Mouse (Mus musculus) forebrain, embryonic 14.5 days (tissue): ENCODE results near the gene Ssna1. TPM values are rescaled to one million over a fixed set of nuclear protein-coding genes. Genes with fewer than 3 reads are reported as not detected.

Experiments
- ATAC-seq: fragments of 200-750 bp; cut with Nextera tagmentation; 2 replicates; pipeline ENCODE4 v1.8.0; 2017; ENCODE audit warnings: mild to moderate bottlenecking, moderate library complexity
- DNase-seq: peaks from one replicate; pipeline ENCODE4 v3.0.0-alpha.2; 2015; ENCODE audit warnings: low spot score
- H3K27ac ChIP-seq: fragments of 300-500 bp; sonication (generic); 2 replicates; pipeline ENCODE4 v1.5.1; 2014; ENCODE audit warnings: low read depth, mild to moderate bottlenecking, control low read depth, low read length, moderate library complexity
- H3K27me3 ChIP-seq: fragments of 300-500 bp; sonication (generic); replicated peaks from 2 replicates; pipeline ENCODE4 v1.6.1; 2014; ENCODE audit warnings: low read length, control low read depth, mixed read lengths; ENCODE audit not compliant: control insufficient read depth, insufficient read depth
- H3K36me3 ChIP-seq: fragments of 300-500 bp; sonication (generic); 2 replicates; pipeline ENCODE4 v1.6.1; 2014; ENCODE audit warnings: low read length, control low read depth; ENCODE audit not compliant: control insufficient read depth, insufficient read depth
- H3K4me1 ChIP-seq: fragments of 300-500 bp; sonication (generic); 2 replicates; pipeline ENCODE4 v1.6.1; 2014; ENCODE audit warnings: antibody characterized with exemption, low read length, control low read depth; ENCODE audit not compliant: control insufficient read depth, insufficient read depth
- H3K4me2 ChIP-seq: fragments of 300-500 bp; sonication (generic); 2 replicates; pipeline ENCODE4 v1.6.1; 2014; ENCODE audit warnings: mild to moderate bottlenecking, control low read depth, low read length
- H3K4me3 ChIP-seq: fragments of 300-500 bp; sonication (generic); 2 replicates; pipeline ENCODE4 v1.5.1; 2014; ENCODE audit warnings: low read depth, low read length, control low read depth
- H3K9ac ChIP-seq: fragments of 300-500 bp; sonication (generic); 2 replicates; pipeline ENCODE4 v1.6.1; 2014; ENCODE audit warnings: mild to moderate bottlenecking, low read length, control low read depth, moderate library complexity
- H3K9me3 ChIP-seq: fragments of 300-500 bp; sonication (generic); replicated peaks from 2 replicates; pipeline ENCODE4 v1.6.1; 2016; ENCODE audit warnings: low read length, control low read depth, mixed read lengths; ENCODE audit not compliant: control insufficient read depth
- WGBS: fragments of 180-500 bp; shearing (Covaris S2); extraction: QIAGEN DNeasy Blood & Tissue Kit; methylation state at CpG from one replicate; pipeline ENCODE4 v1.1.7; 2014; 5-methylcytosine and 5-hydroxymethylcytosine counted together
- polyA plus RNA-seq: library from polyadenylated mRNA; unstranded; fragments of >200 nt; fragmentation: Nextera tagmentation; extraction: Ambion mirVana; gene quantifications from 2 replicates; pipeline ENCODE4 v1.2.1, GENCODE M21; 2014

The Ssna1 gene
- polyA plus RNA-seq, 1 experiment from 2014 or later: 281 TPM

DNA sequence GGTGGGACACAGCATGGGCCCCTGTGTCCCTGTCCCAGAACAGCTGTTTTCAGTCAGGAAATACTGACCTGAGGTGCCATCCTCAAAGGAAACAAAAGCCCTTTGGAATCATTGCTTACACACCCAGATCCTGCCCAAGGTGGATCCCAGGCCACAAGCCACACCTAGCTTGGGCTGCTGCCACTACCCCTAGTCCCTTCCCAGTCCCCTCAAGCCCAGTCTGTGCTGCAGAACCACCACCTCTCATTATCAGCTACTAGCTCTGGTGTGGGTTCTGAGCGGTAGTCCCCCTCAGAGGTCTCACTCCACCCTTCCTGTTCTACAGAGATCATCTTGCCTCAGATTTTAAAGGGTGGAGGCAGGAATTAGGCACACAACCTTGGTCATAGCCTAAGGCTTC is 14.1 kb upstream of the Ssna1 start:
- no peak for DNase-seq
- H3K36me3 ChIP-seq: peaks cover 50% of the 10 kb centered on the region
- no peak overlapping the region for H3K27ac ChIP-seq
- no peak overlapping the region for H3K4me2 ChIP-seq
- peaks cover 35% of the 10 kb centered on the region for H3K27me3 ChIP-seq
- no peak overlapping the region for H3K9ac ChIP-seq
- H3K9me3 ChIP-seq: no peaks in the 10 kb centered on the region
- ATAC-seq: no peak
- no peaks in the 10 kb centered on the region for H3K4me1 ChIP-seq
- 86% methylated on average over 1 of the region's 1 CpGs for WGBS
- no peak overlapping the region for H3K4me3 ChIP-seq

- ATAC-seq: no peak
- H3K36me3 ChIP-seq: peaks cover 57% of the 10 kb centered on the region
- H3K9me3 ChIP-seq: no peaks in the 10 kb centered on the region
- no peak overlapping the region for H3K4me3 ChIP-seq
- no peak for DNase-seq
- H3K9ac ChIP-seq: no peak overlapping the region
- no peak overlapping the region for H3K27ac ChIP-seq
- peaks cover 27% of the 10 kb centered on the region for H3K27me3 ChIP-seq
- H3K4me1 ChIP-seq: no peaks in the 10 kb centered on the region
- WGBS: 95% methylated on average over 2 of the region's 2 CpGs
- no peak overlapping the region for H3K4me2 ChIP-seq
Measured at GRCm38 (mm10) chr2:25285551-25285950, 13.3 kb upstream of the Ssna1 start.

DNA sequence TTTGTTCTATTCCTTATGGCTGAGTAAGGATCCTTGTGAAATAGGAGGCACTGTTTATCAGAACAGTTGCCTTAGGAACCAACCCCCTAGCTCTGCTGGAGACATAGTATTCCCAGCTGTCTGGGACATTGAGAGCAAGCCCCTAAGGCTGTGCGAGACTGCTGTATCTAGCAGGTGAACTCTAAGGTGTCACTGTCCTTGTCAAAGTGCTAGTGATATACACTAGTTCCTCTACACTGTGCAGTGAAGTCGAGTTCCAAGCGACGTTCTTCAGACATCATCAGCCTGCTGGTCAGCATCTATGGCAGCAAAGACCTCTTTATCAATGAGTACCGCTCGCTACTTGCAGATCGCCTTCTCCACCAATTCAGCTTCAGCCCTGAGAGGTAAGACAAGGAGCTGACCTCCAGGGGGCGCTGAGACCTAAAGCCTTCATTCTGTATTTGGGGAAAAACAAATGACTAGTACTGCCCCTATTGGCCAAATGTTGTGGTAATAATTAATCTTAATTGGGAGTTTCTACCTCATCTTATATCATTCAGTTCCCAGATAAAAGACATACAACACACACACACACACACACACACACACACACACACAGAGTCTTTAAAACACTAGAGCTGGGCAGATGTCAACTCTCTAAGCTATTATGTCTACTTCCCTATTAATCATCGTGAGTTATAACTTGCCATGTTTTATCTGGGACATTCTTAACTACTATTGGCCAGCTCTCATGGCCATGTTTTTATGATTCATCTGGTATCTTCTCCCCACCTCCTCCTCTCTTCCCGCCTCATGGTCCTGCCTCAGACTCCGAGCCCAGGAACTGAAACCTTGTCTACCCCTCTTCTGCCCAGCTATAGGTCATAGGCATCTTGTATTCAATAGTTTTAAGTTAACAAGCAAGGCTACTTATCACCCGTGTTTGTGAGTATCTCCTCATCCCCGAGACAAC is 7.0 kb upstream of the Ssna1 start:
- Histone ChIP-seq H3K27me3 (no peaks in the 10 kb centered on the region), H3K4me3 (no peak overlapping the region), H3K4me2 (no peak overlapping the region), H3K9me3 (no peaks in the 10 kb centered on the region), H3K36me3 (peaks cover 97% of the 10 kb centered on the region), H3K4me1 (no peaks in the 10 kb centered on the region), H3K9ac (no peak overlapping the region), H3K27ac (no peak overlapping the region)
- peak; percentile 89 for DNase-seq
- WGBS: 57% methylated on average over 13 of the region's 13 CpGs
- peak; percentile 72 for ATAC-seq

GRCm38 (mm10) chr2:25273010-25273409 is 772 bp upstream of the Ssna1 start:
- no peaks in the 10 kb centered on the region for H3K27me3 ChIP-seq
- ATAC-seq (no peak), DNase-seq (no peak)
- peaks cover 76% of the 10 kb centered on the region for H3K36me3 ChIP-seq
- no peaks in the 10 kb centered on the region for H3K9me3 ChIP-seq
- H3K4me2 ChIP-seq: peak overlapping the region; percentile 97
- WGBS: 43% methylated on average over 16 of the region's 16 CpGs
- H3K27ac ChIP-seq: no peak overlapping the region
- peak overlapping the region; percentile 88 for H3K4me3 ChIP-seq
- peaks cover 19% of the 10 kb centered on the region for H3K4me1 ChIP-seq
- H3K9ac ChIP-seq: peak overlapping the region; percentile 84

DNA sequence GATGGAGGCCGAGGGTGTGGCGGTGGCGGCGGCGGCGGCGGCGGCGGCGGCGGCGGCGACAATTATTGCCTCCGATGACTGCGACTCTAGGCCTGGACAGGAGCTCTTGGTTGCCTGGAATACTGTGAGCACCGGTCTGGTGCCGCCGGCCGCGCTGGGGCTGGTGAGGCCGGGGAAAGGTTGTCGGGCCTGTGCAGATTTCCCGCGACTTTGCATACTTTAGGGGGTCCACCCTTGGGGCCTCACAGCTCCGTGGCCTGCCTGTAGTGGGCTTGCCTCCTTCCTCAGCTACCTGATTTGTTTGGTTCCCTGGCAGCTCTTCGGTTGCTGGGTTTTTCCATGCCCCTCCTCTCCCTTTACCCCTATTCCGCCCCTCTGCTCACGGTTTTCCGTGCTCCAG is 277 bp upstream of the Ssna1 start:
- Histone ChIP-seq H3K27ac (no peak overlapping the region), H3K36me3 (peaks cover 72% of the 10 kb centered on the region), H3K9ac (peak overlapping the region; percentile 84), H3K4me2 (peak overlapping the region; percentile 97), H3K4me1 (peaks cover 19% of the 10 kb centered on the region), H3K9me3 (no peaks in the 10 kb centered on the region), H3K4me3 (peak overlapping the region; percentile 88), H3K27me3 (no peaks in the 10 kb centered on the region)
- 0% methylated on average over 27 of the region's 29 CpGs for WGBS
- DNase-seq (no peak), ATAC-seq (peak; percentile 70)

DNA sequence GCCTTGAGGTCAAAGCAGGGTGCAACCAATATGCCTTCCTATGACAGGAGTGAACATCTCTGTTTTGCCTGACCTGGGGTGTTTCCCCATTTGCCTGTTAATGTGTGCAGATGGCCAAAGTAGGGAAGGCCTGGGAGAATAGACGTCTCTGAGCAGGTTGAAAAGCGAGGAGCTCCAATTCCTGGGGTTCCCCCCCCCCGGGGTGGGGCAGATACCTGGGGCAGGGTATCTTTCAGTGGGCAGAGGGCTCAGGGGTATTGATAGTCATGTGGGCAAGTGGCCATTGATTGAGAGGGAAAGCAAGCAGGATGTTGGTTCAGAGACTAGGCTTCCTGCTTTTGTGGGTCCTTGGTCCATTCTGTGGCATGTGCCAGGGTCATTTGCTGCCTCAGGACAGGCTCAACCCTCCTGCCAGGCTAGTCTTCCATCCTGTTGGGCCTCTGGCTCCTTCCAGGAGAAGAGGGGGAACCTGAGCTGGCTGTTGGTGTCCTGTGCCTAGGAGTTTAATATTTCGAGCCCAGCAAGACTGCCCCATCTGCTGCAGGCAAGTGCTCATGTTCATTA is 4.4 kb downstream of the Ssna1 start:
- Histone ChIP-seq H3K9me3 (no peaks in the 10 kb centered on the region), H3K9ac (no peak overlapping the region), H3K36me3 (peaks cover 27% of the 10 kb centered on the region), H3K4me3 (no peak overlapping the region), H3K4me2 (no peak overlapping the region), H3K27me3 (peaks cover 13% of the 10 kb centered on the region), H3K4me1 (peaks cover 46% of the 10 kb centered on the region), H3K27ac (no peak overlapping the region)
- 78% methylated on average over 4 of the region's 4 CpGs for WGBS
- DNase-seq (no peak), ATAC-seq (no peak)

DNA sequence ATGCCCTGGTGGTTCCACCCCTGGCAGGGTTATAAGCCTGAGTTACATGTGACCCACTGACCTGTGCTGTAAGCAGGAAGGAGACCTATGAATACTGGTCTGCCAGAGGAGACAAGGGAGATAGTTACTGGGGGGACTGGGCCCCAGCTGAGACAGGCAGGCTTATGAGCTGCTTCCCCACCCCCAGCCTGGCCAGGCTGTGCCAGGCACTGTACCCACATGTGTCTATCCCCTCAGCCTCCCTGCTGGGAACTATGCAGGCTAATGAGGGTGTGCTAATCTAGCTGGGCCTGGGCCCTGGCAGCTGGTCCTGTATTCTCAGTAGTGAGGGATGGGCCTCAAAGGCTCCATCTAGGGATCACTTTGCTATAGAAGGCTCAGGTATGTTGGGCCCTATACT is 5.0 kb downstream of the Ssna1 start:
- Histone ChIP-seq H3K9me3 (no peaks in the 10 kb centered on the region), H3K4me1 (peaks cover 46% of the 10 kb centered on the region), H3K4me2 (peak overlapping the region; percentile 19; the same call in 1 of the 2 replicates), H3K36me3 (peaks cover 27% of the 10 kb centered on the region), H3K27me3 (peaks cover 13% of the 10 kb centered on the region), H3K4me3 (no peak overlapping the region), H3K27ac (peak overlapping the region; percentile 5; the same call in 1 of the 2 replicates), H3K9ac (0 out of 2 replicates have a peak overlapping the region, but pooled peaks have one; percentile 9)
- DNase-seq: peak; percentile 50
- no peak for ATAC-seq

GRCm38 (mm10) chr2:25266720-25267119 is 5.5 kb downstream of the Ssna1 start:
- Histone ChIP-seq H3K9ac (peak overlapping the region; percentile 41; the same call in 1 of the 2 replicates), H3K4me1 (peaks cover 49% of the 10 kb centered on the region), H3K4me2 (peak overlapping the region; percentile 19; the same call in 1 of the 2 replicates), H3K27ac (peak overlapping the region; percentile 5; the same call in 1 of the 2 replicates), H3K36me3 (peaks cover 27% of the 10 kb centered on the region), H3K9me3 (no peaks in the 10 kb centered on the region), H3K4me3 (no peak overlapping the region), H3K27me3 (peaks cover 13% of the 10 kb centered on the region)
- 28% methylated on average over 2 of the region's 2 CpGs for WGBS
- DNase-seq (no peak), ATAC-seq (no peak)
